Mouse (Mus musculus): Measurements from ENCODE around the gene Vps37c.

Vps37c gene

DNA sequence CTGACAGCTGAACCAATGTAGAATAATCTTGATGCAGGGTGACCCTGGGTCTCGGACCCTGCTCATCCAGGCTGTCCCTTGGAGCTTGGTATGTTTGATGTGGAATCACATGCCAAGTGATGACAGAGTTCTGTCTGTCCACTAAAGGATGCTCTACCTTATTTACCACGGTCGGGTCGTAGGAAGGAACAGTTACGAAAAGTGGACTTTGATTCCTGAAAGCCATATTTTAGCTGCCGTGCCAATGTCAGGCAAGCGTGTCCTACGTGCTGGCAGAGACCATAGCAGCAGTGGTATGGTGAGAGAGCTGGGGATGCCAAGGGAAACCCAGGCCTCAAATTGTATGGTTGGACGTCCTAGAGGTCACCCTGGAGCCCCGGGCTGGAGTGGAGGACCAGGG is 25.0 kb downstream of the Vps37c start:
- DNase-seq (ENCODE audit: low read depth, low spot score) = no peak

GRCm38 (mm10) chr19:10714168-10714567 is 25.6 kb downstream of the Vps37c start:
- no peak for DNase-seq (ENCODE audit: low read depth, low spot score)

DNA sequence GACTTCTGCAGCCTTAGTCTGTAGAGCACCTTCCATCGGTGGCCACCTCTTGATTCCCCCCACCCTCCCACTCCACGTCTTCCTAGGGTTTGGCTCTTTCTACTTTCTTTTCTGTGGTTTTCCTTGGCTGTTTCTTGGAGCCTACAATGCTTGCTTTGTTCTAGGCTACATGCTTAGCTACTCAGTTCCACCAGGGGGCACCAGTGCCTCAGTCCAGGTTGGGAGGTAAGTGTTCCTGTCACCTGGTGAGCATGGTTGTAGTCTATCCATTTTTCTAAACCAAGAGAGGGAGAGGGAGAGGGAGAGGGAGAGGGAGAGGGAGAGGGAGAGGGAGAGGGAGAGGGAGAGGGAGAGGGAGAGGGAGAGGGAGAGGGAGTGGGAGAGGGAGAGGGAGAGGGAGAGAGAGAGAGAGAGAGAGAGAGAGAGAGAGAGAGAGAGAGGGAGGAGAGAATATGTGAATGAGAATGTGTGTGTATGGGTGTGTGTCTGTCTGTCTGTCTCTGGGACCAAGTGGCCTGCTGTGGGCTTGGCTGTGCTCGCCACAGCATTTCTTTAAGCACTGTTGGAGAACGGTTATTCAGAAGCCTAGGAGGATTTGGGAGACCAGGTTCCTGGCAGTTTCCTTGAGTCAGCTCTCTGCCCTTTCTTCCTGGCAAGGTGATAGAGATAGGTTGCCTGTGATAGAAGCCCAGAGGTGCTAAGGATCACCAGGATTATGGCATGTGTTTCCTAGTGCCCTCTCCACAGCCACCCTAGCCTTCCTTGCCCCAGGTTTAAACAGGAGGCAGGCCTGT is 26.3 kb downstream of the Vps37c start:
- DNase-seq (ENCODE audit: low read depth, low spot score) = peak; percentile 82

GRCm38 (mm10) chr19:10715476-10715875 is 26.9 kb downstream of the Vps37c start:
- DNase-seq (ENCODE audit: low read depth, low spot score) = no peak

GRCm38 (mm10) chr19:10718251-10718775 is 29.8 kb downstream of the Vps37c start:
- DNase-seq (ENCODE audit: low read depth, low spot score) = no peak

DNA sequence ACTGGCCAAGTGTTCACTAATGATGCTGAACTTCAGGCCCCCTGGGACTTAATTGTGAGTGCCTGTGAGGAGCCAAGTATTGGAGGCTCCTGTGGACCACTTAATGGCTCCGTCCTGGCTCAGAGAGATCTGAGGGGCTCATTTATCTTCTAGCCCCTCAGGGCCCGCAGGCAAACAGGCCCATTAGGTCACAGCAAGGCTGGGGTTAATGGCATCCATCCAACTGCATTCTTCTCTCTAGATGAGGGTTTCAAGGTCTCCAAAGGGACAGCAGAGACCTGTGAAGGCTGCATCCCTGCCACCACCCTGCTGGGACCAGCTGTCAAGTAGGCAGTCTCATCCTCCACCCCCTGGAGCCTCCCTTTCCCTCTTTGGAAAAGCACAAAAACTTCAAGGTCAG is 31.2 kb downstream of the Vps37c start:
- DNase-seq (ENCODE audit: low read depth, low spot score) = peak; percentile 40

- DNase-seq (ENCODE audit: low read depth, low spot score) = no peak
Measured at GRCm38 (mm10) chr19:10720524-10720923, 32.0 kb downstream of the Vps37c start.

GRCm38 (mm10) chr19:10721064-10721463 is 32.5 kb downstream of the Vps37c start:
- no peak for DNase-seq (ENCODE audit: low read depth, low spot score)

DNA sequence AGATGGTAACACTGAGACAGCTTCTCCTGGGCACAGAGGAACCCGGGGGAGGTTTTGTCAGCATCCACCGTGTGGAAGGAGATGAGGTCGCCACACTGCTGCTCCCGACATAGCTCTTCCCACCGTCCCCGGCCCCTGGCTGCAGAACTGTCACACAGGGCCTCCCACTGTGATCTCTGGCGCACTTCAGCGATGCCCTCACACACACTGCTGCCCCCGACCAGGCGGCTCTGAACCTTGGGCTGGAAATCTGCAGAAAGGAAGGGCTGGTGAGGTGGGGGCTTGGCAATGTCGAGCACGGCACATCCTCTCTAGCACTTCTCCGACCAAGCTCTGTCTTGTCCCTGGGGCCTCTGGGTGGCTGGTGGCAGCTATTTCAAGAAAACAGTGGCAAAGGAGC is 34.5 kb downstream of the Vps37c start:
- DNase-seq (ENCODE audit: low read depth, low spot score) = no peak

- peak; percentile 53 for DNase-seq (ENCODE audit: low read depth, low spot score)
Measured at GRCm38 (mm10) chr19:10723649-10724048, 35.1 kb downstream of the Vps37c start.

GRCm38 (mm10) chr19:10724629-10725363 is 36.3 kb downstream of the Vps37c start:
- DNase-seq (ENCODE audit: low read depth, low spot score) = no peak

GRCm38 (mm10) chr19:10729889-10730288 is 41.4 kb downstream of the Vps37c start:
- DNase-seq (ENCODE audit: low read depth, low spot score) = no peak

DNA sequence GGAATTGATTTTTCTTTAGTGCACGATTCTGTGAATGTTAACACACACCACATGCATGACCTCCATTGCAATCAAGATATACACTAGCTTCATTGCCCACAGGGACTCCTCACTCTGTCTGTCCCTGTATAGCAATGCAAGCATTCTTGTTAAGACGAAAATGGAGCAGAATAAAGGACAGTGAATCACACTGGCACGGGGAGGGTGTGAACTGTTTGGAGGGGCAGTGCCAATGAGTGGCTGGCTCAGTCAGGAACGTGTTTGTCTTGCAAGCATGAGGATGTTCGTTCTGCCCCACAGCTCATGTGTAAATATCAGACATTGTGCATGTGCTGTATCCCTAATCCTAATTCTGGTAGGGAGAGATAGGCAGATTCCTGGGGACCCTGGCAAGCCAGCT is 41.9 kb downstream of the Vps37c start:
- DNase-seq (ENCODE audit: low read depth, low spot score) = no peak

DNA sequence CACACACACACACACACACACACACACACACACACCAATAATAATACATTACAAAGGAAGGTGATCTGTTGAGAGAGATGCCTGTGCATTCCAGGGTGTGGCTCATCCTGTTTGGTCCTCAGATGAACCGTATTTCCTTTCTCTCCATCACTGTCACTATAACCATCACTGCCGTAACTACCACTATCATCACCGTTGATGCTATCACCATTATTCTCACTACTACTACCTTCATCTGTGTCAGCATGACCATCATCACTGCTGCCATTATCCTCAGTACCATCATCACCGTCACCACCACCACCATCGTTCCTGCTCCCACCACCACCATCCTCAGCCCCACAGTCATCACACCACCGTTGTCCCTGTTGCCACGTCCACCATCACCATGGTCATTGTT is 43.4 kb downstream of the Vps37c start:
- DNase-seq (ENCODE audit: low read depth, low spot score) = no peak

DNA sequence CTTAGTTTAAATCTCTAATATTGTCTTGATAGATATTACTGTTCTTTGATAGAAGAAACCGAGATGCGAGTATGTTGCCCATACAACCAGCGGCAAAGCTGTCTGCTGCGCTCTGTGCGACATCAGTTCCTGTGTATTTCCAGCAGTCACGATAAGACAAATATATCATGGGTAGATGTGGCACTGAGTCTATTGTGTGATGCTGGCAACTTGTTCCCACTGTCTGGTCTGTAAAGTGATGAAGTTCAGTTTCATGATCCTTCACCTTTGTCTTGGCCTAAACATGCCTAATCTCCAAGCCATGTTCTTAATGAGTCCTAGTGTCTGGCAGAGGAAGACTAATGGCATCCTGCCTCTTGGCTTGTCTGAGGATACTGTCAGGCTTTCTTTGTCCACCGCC is 44.2 kb downstream of the Vps37c start:
- DNase-seq (ENCODE audit: low read depth, low spot score) = no peak

- DNase-seq (ENCODE audit: low read depth, low spot score) = no peak
Measured at GRCm38 (mm10) chr19:10733501-10734127, 45.1 kb downstream of the Vps37c start.

DNA sequence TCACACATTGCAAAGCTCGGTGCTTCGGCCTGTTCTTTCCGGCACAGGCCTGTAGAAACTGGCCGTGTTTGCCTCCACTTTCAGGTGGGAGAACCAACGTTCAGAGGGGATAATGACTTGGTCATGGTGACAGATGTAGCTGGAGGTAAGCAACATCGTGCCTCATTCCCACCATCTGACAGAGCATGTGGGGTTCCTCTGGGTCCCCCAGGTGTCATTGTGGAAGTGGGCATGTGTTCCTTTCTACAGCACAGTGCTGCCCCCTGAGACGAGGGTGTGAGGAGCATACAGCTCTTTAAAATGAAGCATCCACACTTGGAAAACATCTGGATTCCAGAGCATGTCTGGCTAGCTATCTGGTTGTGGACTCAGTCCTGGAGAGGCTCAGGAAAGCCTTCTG is 46.0 kb downstream of the Vps37c start:
- DNase-seq (ENCODE audit: low read depth, low spot score) = no peak

GRCm38 (mm10) chr19:10735061-10735460 is 46.5 kb downstream of the Vps37c start:
- DNase-seq (ENCODE audit: low read depth, low spot score) = no peak

DNA sequence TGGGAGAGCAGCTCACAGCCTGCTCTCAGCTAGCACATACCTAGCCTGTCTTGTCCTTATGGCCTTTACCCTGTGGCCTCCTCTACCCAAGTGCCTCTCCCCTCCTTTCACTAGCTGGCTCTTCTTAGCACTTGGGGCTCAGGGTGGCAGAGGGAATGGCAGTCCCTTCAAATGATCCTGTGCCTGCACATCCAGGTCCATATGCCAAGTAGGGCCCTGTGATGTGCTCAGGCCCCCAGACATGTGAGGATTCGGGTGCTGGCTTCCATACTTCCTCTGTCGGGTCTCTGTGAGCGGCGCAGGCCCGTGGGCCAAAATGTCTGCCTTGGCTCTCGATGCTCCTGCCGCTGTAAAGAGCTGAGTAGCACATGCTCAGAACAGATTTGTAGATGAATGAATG is 47.3 kb downstream of the Vps37c start:
- no peak for DNase-seq (ENCODE audit: low read depth, low spot score)

DNA sequence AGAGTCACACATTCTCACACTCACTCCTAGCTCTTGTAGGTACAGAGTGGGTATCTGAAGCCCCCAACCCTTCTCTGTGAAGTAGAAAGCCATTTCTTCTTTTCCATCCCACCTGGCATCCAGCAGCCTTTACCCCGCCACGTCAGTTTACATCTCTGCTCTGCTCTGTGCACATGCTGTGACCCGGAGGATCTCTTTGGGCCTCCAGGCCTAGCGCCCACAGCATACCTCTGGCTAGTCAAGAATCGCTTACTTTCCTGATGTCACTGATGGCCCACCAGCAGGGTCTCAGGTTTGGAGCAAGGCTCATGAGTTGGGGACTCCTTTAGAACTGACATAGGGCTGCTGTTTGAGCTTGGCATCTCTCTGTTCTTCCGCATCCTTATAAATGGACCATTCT is 49.5 kb downstream of the Vps37c start:
- DNase-seq (ENCODE audit: low read depth, low spot score) = no peak

DNA sequence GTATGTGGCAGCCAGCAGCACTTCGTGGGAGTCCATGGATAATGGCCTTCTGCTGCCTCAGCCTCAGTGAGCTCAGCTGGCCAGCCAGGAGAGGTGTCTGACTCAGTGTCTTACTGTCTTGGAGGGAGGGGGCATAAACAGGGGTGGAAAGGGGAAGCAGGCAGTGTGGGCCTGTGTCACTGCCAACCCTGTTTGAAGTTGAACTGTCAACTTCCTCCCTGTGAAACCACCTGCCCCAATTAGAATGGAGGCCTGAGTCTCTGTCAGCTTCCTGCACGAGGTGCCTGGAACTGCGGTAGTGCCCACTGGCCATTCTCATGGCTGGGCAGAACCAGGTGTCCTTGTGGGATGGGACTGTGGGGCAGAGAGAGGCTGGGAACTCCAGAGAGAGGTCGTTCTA is 50.3 kb downstream of the Vps37c start, which contains the start of gene Cd5:
TSS of gene Cd5 (minus strand) at position 192 of the 400 bp plus-strand sequence.
- DNase-seq (ENCODE audit: low read depth, low spot score) = no peak

DNA sequence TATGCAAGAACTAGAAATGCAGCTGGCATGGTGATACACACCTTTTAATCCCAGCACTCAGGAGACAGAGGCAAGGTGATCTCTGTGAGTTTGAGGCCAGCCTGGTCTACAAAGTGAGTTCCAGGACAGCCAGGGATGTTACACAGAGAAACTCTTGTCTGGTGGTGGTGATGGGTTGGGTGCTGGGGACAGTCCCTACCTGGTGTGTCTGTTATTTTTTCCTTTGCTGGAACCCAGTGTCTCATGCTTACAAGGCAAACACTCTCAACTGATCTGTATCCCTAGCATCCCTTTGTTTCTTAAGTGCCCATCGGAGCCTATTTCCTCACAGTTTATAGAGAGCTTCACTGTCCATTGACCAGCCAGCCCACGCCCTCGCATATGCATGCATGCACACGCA is 51.4 kb downstream of the Vps37c start:
- DNase-seq (ENCODE audit: low read depth, low spot score) = no peak
